Mouse (Mus musculus): ENCODE data around the gene Nrip2.

DNA sequence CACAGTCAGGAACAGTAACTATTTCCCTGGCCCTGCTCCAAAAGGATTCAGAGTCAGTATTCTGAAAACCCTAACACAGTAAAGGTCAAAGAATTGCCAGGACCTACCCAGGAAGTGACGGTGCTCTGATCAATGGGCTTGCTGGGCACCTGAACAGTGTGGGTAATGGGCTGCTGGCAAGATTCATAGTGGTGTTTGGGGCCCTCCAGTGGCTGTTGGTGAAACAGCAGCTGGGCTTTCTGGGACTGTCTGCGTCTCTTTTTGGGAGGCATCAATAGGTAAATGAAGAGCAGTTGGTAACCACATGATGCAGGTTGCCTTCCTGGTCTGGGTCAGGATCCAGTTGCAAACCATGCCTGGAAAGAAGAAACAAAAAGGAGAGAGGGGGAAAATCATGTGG, 40.1 kb upstream of the Nrip2 start:
- TF ChIP-seq CTCF (IDR thresholded peaks at IDR 0.05) (peak; percentile 96), EP300 (IDR thresholded peaks at IDR 0.05; ENCODE audit: insufficient read depth, low read depth, low read length) (peak; percentile 44; the same call in 1 of the 2 replicates)
